8 mouse cellular contexts compared by ENCODE assay signal in the genomic region with DNA sequence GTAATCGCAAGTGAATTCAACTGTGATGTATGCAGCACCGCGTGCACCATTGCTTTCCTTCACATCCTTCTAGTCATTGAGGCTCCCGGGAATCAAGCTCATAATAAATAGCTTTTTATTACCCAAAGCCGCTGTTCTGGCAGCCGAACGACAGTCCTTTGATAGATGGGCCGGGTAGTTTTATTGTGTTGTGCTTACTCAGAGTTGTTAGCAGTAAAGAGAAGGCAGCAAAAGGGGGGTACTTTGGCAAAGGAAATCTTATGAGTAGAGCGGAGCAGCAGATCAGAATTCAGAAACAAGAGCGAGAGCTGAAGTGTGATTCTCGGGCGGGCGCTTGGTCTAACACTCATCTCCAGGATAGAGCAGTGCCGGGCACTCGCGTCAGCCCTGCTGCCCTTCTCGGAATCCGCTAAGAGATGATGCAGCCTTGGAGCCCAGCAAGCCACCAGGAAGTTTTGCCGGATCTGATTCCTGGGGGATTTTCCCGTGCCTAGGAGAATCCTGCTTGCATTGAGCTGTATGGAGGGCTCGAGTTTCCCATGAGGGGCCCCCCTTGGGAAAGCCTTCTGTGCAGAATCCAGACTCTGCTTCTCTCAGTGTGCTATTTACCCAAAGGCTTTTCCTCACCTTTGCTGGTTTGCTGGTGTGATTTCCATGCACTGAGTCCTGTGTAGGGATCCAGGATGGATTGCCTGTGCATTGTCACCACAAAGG.
A peak's percentile ranks its signal among the peaks of the same experiment; 100 is the strongest.
DNase-seq lines count a peak whose midpoint lies in the region; ATAC-seq lines count a peak whose summit lies in the region.

No protein-coding gene starts in this region.

- H3K27ac ChIP-seq in heart, embryonic 11.5 days (ENCODE audit: low read depth, low read length), result no peak overlapping the region
- peak overlapping the region; percentile 84 for H3K27ac ChIP-seq in forebrain, embryonic 15.5 days (replicated peaks)
- no peak overlapping the region for H3K27ac ChIP-seq in stomach, embryonic 15.5 days

- no peak for ATAC-seq in heart, embryonic 11.5 days (replicated peaks; ENCODE audit: insufficient number of reproducible peaks, low FRiP score, low TSS enrichment)
- ATAC-seq in forebrain, embryonic 15.5 days (replicated peaks), result peak; percentile 83
- ATAC-seq in megakaryocyte progenitor cell, adult 5-6 weeks (replicated peaks; ENCODE audit: poor library complexity), result 0 out of 2 replicates have a peak, but pooled peaks have one; percentile 20
- ATAC-seq in stomach, embryonic 15.5 days (ENCODE audit: insufficient read depth, low FRiP score, low read depth), result peak; percentile 7; the same call in 1 of the 2 replicates

- H3K4me3 ChIP-seq in heart, embryonic 11.5 days (ENCODE audit: low read depth, low read length), result peak overlapping the region; percentile 42
- peak overlapping the region; percentile 48 for H3K4me3 ChIP-seq in forebrain, embryonic 15.5 days
- peak overlapping the region; percentile 31 for H3K4me3 ChIP-seq in stomach, embryonic 15.5 days (replicated peaks)

- H3K4me1 ChIP-seq in heart, embryonic 11.5 days (ENCODE audit: control insufficient read depth, insufficient read depth, low read length), result no peaks in the 10 kb centered on the region
- peaks cover 15% of the 10 kb centered on the region for H3K4me1 ChIP-seq in forebrain, embryonic 15.5 days
- no peaks in the 10 kb centered on the region for H3K4me1 ChIP-seq in stomach, embryonic 15.5 days

- no peaks in the 10 kb centered on the region for H3K36me3 ChIP-seq in heart, embryonic 11.5 days (ENCODE audit: control insufficient read depth, insufficient read depth, low read length)
- H3K36me3 ChIP-seq in forebrain, embryonic 15.5 days, result no peaks in the 10 kb centered on the region
- no peaks in the 10 kb centered on the region for H3K36me3 ChIP-seq in stomach, embryonic 15.5 days

- H3K9me3 ChIP-seq in heart, embryonic 11.5 days (replicated peaks; ENCODE audit: control insufficient read depth, low read length), result no peaks in the 10 kb centered on the region
- H3K9me3 ChIP-seq in forebrain, embryonic 15.5 days, result no peaks in the 10 kb centered on the region
- H3K9me3 ChIP-seq in stomach, embryonic 15.5 days, result no peaks in the 10 kb centered on the region

- H3K27me3 ChIP-seq in heart, embryonic 11.5 days (ENCODE audit: control insufficient read depth, insufficient read depth, low read length), result no peaks in the 10 kb centered on the region
- no peaks in the 10 kb centered on the region for H3K27me3 ChIP-seq in forebrain, embryonic 15.5 days
- H3K27me3 ChIP-seq in stomach, embryonic 15.5 days (replicated peaks), result no peaks in the 10 kb centered on the region

- DNase-seq in heart, adult 8-10 months (ENCODE audit: low spot score), result no peak
- peak; percentile 36 to 37 for DNase-seq in cerebellum, adult 18-20 months
- DNase-seq in layer of hippocampus, adult 9-10 months (ENCODE audit: low spot score), result peak; percentile 41
- DNase-seq in adrenal gland, adult 2 months, result no peak

- H3K4me2 ChIP-seq in heart, embryonic 11.5 days, result peak overlapping the region; percentile 82
- H3K4me2 ChIP-seq in forebrain, embryonic 15.5 days (replicated peaks), result peak overlapping the region; percentile 85
- peak overlapping the region; percentile 72 for H3K4me2 ChIP-seq in stomach, embryonic 15.5 days

- WGBS in heart, embryonic 11.5 days (ENCODE audit: insufficient replicate concordance), result under 1% methylated on average over 21 of the region's 21 CpGs
- under 1% methylated on average over 21 of the region's 21 CpGs for WGBS in forebrain, embryonic 15.5 days
- WGBS in stomach, embryonic 15.5 days, result under 1% methylated on average over 21 of the region's 21 CpGs

- peak overlapping the region; percentile 10; the same call in 1 of the 2 replicates for H3K9ac ChIP-seq in heart, embryonic 11.5 days (ENCODE audit: low read depth, low read length)
- peak overlapping the region; percentile 54 for H3K9ac ChIP-seq in forebrain, embryonic 15.5 days (replicated peaks)
- H3K9ac ChIP-seq in stomach, embryonic 15.5 days, result no peak overlapping the region

Comparison
In these comparisons a context has a peak if more than half of its experiments do, and no peak if none do; other contexts are left out.
1. DNase-seq: peak in cerebellum, adult 18-20 months (2 of 2) and layer of hippocampus, adult 9-10 months (single experiment); none in heart, adult 8-10 months (single experiment) and adrenal gland, adult 2 months (single experiment).
2. Peak in every context shown above with its lines, with median percentiles within 50 percentile points of each other: H3K4me2 ChIP-seq and H3K4me3 ChIP-seq.